Mouse (Mus musculus): Measurements from ENCODE around the gene Phf11a. TPM values are rescaled to one million over a fixed set of nuclear protein-coding genes. Genes with fewer than 3 reads are reported as not detected.
"Not testable (repeated sequence)": the region's sequence is repeated elsewhere in the genome, so short reads cannot be mapped to it uniquely, and the experiment has no call there.

Phf11a gene
- polyA plus RNA-seq (2015; fragmentation: Nextera tagmentation; extraction: Ambion mirVana): not detected in 2 replicates

DNA sequence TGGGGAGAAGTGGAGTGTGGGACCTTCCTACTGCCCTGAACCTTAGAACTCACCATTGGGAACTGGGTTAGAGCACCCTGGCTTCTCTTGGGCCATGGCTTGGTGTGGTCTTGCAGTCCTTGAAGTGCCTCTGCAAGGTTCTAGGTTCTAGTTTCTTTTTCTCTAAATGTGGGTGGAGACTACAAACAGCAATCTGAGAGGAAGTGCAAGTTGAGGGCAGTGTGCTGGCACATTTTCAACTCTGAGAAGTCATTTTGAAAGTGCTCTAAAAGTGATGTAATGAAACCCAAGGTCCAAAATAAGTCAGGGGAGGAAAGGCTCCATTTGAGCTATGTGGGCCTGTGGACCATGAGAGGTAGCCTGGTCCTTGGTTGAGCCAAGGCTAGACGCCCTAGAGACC lies at the start of gene Phf11a:
Gene Phf11a (minus strand): TSS at position 132 of the 400 bp plus-strand sequence.
- H3K27ac ChIP-seq; H3K36me3 ChIP-seq; H3K4me1 ChIP-seq (replicated peaks); ATAC-seq (ENCODE audit: low FRiP score); H3K9ac ChIP-seq; H3K27me3 ChIP-seq; H3K9me3 ChIP-seq; H3K4me2 ChIP-seq; H3K4me3 ChIP-seq: not testable (repeated sequence)
- 55% methylated on average over 1 of the region's 1 CpGs for WGBS

DNA sequence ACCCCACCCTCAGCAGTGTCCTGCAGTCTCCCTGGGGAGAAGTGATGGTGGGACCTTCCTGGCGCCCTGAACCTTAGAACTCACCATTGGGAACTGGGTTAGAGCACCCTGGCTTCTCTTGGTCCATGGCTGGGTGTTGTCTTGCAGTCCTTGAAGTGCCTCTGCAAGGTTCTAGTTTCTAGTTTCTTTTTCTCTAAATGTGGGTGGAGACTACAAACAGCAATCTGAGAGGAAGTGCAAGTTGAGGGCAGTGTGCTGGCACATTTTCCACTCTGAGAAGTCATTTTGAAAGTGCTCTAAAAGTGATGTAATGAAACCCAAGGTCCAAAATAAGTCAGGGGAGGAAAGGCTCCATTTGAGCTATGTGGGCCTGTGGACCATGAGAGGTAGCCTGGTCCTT lies 43.9 kb upstream of the Phf11a start, which contains the start of gene Phf11b:
Gene Phf11b (minus strand): TSS at position 163 of the 400 bp plus-strand sequence.
- not testable (repeated sequence) for H3K4me1 ChIP-seq (replicated peaks); ATAC-seq (ENCODE audit: low FRiP score); H3K36me3 ChIP-seq; H3K4me2 ChIP-seq; H3K27ac ChIP-seq; H3K9me3 ChIP-seq; H3K27me3 ChIP-seq; H3K4me3 ChIP-seq; H3K9ac ChIP-seq
- WGBS: 67% methylated on average over 1 of the region's 1 CpGs

DNA sequence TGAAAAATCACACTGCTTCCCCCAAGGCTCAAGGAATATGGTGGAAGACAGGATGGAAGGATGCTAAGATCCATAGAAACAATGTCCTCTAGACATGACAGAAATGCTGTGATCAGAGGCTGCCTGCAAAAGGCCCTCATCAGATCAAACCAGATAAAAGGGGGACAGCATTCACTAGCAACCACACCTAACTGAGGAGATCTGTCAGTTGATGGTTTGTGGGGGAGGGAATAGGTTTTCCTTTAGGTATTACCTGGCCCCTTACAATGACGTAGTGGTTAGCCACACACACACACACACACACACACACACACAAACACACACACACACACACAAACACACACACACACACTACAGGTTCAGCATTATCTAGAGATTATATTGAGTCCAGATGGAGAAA lies 42.2 kb upstream of the Phf11a start:
- 83% methylated on average over 1 of the region's 1 CpGs for WGBS
- H3K36me3 ChIP-seq: no peaks in the 10 kb centered on the region
- H3K4me3 ChIP-seq: no peak overlapping the region
- H3K4me2 ChIP-seq: no peak overlapping the region
- H3K9me3 ChIP-seq: no peaks in the 10 kb centered on the region
- H3K4me1 ChIP-seq (replicated peaks): no peaks in the 10 kb centered on the region
- H3K9ac ChIP-seq: no peak overlapping the region
- H3K27me3 ChIP-seq: no peaks in the 10 kb centered on the region
- no peak for ATAC-seq (ENCODE audit: low FRiP score)
- H3K27ac ChIP-seq: no peak overlapping the region

DNA sequence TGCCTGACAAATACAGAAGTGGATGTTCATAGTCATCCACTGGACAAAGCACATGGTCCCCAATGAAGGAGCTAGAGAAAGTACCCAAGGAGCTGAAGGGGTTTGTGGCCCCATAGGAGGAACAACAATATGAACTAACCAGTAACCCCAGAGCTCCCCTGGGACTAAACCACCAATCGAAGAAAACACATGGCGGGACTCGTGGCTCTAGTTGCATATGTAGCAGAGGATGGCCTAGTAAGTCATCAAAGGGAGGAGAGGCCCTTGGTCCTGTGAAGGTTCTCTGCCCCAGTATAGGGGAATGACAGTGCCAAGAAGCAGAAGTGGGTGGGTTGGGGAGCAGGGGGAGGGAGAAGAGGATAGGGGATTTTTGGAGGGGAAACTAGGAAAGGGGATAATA lies 38.7 kb upstream of the Phf11a start:
- not testable (repeated sequence) for H3K9ac ChIP-seq; H3K4me2 ChIP-seq; H3K27me3 ChIP-seq; H3K4me1 ChIP-seq (replicated peaks); H3K36me3 ChIP-seq; H3K4me3 ChIP-seq; ATAC-seq (ENCODE audit: low FRiP score); H3K27ac ChIP-seq; H3K9me3 ChIP-seq
- WGBS: 80% methylated on average over 3 of the region's 3 CpGs

- 71% methylated on average over 3 of the region's 3 CpGs for WGBS
- not testable (repeated sequence) for H3K4me1 ChIP-seq (replicated peaks); H3K36me3 ChIP-seq; H3K27ac ChIP-seq; H3K27me3 ChIP-seq; ATAC-seq (ENCODE audit: low FRiP score); H3K9ac ChIP-seq; H3K4me3 ChIP-seq; H3K9me3 ChIP-seq; H3K4me2 ChIP-seq
These were observed 33.2 kb upstream of the Phf11a start for GRCm38 (mm10) chr14:59330499-59330898.

DNA sequence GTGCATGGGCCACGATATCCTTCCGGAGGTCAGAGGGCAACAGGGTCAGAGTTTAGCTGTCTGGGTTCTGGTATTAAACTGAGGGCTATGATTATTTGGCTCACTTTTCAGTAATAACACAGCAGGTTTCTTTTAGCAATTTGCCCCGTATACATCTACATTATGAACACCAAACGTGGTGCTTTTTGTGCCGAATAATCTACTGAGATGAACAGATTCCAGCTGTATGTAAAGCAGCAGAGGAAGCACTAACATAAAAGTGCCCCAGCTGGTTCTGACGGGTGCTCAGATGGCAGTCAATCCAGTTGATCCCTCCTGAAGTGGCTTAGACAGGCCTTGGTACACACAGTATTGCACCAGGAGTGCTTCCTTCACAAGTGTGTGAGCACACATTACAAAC lies 22.6 kb upstream of the Phf11a start:
- not testable (repeated sequence) for ATAC-seq (ENCODE audit: low FRiP score); H3K27me3 ChIP-seq; H3K4me3 ChIP-seq; H3K4me2 ChIP-seq; H3K27ac ChIP-seq; H3K9me3 ChIP-seq; H3K36me3 ChIP-seq; H3K9ac ChIP-seq; H3K4me1 ChIP-seq (replicated peaks)
- WGBS: 84% methylated on average over 6 of the region's 6 CpGs

DNA sequence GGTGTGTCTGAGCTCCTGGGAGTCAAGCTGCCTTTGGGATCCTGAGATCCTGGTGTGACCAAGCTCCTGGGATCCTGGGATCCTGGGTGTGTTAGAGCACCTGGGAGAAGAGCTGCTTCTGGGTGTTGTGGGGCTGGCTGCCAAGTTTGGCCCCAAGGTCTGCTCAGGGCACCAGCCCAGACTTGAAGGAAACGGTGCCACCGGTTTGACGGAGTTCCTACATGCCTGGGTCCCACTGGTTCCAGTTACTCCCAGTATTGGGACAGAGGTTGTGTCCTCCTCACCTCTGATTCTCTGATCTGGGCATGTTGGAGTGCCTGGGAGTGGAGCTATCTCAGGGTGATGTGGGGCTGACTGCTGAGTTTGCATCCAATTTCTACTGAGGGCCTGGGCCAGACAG lies 21.7 kb upstream of the Phf11a start:
- not testable (repeated sequence) for H3K4me1 ChIP-seq (replicated peaks); H3K27ac ChIP-seq; H3K9me3 ChIP-seq; H3K4me2 ChIP-seq; H3K4me3 ChIP-seq; H3K9ac ChIP-seq; ATAC-seq (ENCODE audit: low FRiP score); H3K27me3 ChIP-seq; H3K36me3 ChIP-seq
- WGBS: 99% methylated on average over 3 of the region's 3 CpGs

- H3K27me3 ChIP-seq; H3K27ac ChIP-seq; H3K36me3 ChIP-seq; H3K4me2 ChIP-seq; H3K4me1 ChIP-seq (replicated peaks); H3K4me3 ChIP-seq; H3K9ac ChIP-seq; ATAC-seq (ENCODE audit: low FRiP score); H3K9me3 ChIP-seq: not testable (repeated sequence)
These were observed 5.6 kb downstream of the Phf11a start for GRCm38 (mm10) chr14:59291769-59292168.

GRCm38 (mm10) chr14:59274961-59275360 lies 22.4 kb downstream of the Phf11a start:
- not testable (repeated sequence) for H3K4me2 ChIP-seq; H3K27me3 ChIP-seq; ATAC-seq (ENCODE audit: low FRiP score); H3K4me1 ChIP-seq (replicated peaks); H3K9me3 ChIP-seq; H3K36me3 ChIP-seq; H3K4me3 ChIP-seq; H3K9ac ChIP-seq; H3K27ac ChIP-seq
- WGBS: 94% methylated on average over 4 of the region's 4 CpGs

- no peak within 1 kb of the TSS for H3K4me3 ChIP-seq
- H3K9ac ChIP-seq: no peak within 1 kb of the TSS
- ATAC-seq (ENCODE audit: low FRiP score): no peak
- no peak within 1 kb of the TSS for H3K27ac ChIP-seq
- no peaks in the 10 kb centered on the region for H3K36me3 ChIP-seq
- no peaks in the 10 kb centered on the region for H3K27me3 ChIP-seq
- H3K4me2 ChIP-seq: no peak within 1 kb of the TSS
- no peaks in the 10 kb centered on the region for H3K9me3 ChIP-seq
- WGBS: 79% methylated on average over 3 of the region's 3 CpGs
- no peaks in the 10 kb centered on the region for H3K4me1 ChIP-seq (replicated peaks)
These were observed 37.3 kb downstream of the Phf11a start, which contains the start of gene Gm6904 for GRCm38 (mm10) chr14:59260056-59260455. TSS of gene Gm6904 (minus strand) at chr14:59260216.

GRCm38 (mm10) chr14:59255861-59256260 lies 41.5 kb downstream of the Phf11a start:
- not testable (repeated sequence) for H3K9me3 ChIP-seq; H3K36me3 ChIP-seq; H3K4me1 ChIP-seq (replicated peaks); H3K4me3 ChIP-seq; H3K27me3 ChIP-seq; H3K27ac ChIP-seq; ATAC-seq (ENCODE audit: low FRiP score); H3K4me2 ChIP-seq; H3K9ac ChIP-seq
- 84% methylated on average over 1 of the region's 1 CpGs for WGBS

GRCm38 (mm10) chr14:59250350-59250749 lies 47.0 kb downstream of the Phf11a start:
- H3K27ac ChIP-seq; ATAC-seq (ENCODE audit: low FRiP score); H3K9me3 ChIP-seq; H3K9ac ChIP-seq; H3K36me3 ChIP-seq; H3K4me2 ChIP-seq; H3K4me3 ChIP-seq; H3K4me1 ChIP-seq (replicated peaks); H3K27me3 ChIP-seq: not testable (repeated sequence)
- 71% methylated on average over 5 of the region's 5 CpGs for WGBS

GRCm38 (mm10) chr14:59233635-59234034 lies 63.7 kb downstream of the Phf11a start:
- no peak overlapping the region for H3K27ac ChIP-seq

GRCm38 (mm10) chr14:59232003-59232402 lies 65.3 kb downstream of the Phf11a start:
- H3K4me2 ChIP-seq: no peak overlapping the region
- H3K27ac ChIP-seq: no peak overlapping the region
- WGBS: 74% methylated on average over 5 of the region's 5 CpGs
- no peaks in the 10 kb centered on the region for H3K27me3 ChIP-seq
- no peak overlapping the region for H3K9ac ChIP-seq
- H3K4me1 ChIP-seq (replicated peaks): no peaks in the 10 kb centered on the region
- no peak for ATAC-seq (ENCODE audit: low FRiP score)
- peaks cover 94% of the 10 kb centered on the region for H3K36me3 ChIP-seq
- H3K9me3 ChIP-seq: no peaks in the 10 kb centered on the region
- H3K4me3 ChIP-seq: no peak overlapping the region

More at GRCm38 (mm10) chr14:59233635-59234034, 63.7 kb downstream of the Phf11a start:
- WGBS: 95% methylated on average over 9 of the region's 9 CpGs
- H3K9ac ChIP-seq: no peak overlapping the region
- H3K9me3 ChIP-seq: no peaks in the 10 kb centered on the region
- no peak overlapping the region for H3K4me3 ChIP-seq
- no peak for ATAC-seq (ENCODE audit: low FRiP score)
- peaks cover 94% of the 10 kb centered on the region for H3K36me3 ChIP-seq
- H3K27me3 ChIP-seq: no peaks in the 10 kb centered on the region
- H3K4me2 ChIP-seq: no peak overlapping the region
- H3K4me1 ChIP-seq (replicated peaks): no peaks in the 10 kb centered on the region
